Mouse (Mus musculus): ENCODE data around the gene Akap7.

Gene Akap7

DNA sequence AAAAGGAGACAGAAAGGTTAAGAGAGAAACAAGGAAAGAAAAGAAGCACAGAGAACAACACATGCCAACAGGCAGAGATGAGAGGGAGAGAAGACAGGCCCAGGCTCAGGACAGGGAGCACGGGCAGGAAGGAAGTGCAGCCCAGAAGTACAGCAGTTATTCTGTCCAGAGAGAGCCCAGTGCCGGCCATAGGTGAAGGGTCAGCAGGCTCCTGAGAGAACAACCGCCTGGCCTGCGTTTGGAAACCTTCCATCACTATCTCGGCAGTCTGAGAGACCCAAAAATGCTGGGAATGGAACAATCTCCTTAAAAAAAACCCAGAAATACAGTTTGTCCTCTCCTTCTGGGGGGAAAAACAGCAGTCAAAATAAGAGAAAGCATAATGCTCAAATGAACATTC is 50.2 kb downstream of the Akap7 start:
- no peak for DNase-seq (ENCODE audit: low spot score in 2 of 2)

- DNase-seq (ENCODE audit: low spot score in 2 of 2) = no peak
Observed at GRCm38 (mm10) chr10:25253474-25253873, 54.2 kb downstream of the Akap7 start.

GRCm38 (mm10) chr10:25253006-25253405 is 54.7 kb downstream of the Akap7 start:
- DNase-seq (ENCODE audit: low spot score in 2 of 2) = no peak

DNA sequence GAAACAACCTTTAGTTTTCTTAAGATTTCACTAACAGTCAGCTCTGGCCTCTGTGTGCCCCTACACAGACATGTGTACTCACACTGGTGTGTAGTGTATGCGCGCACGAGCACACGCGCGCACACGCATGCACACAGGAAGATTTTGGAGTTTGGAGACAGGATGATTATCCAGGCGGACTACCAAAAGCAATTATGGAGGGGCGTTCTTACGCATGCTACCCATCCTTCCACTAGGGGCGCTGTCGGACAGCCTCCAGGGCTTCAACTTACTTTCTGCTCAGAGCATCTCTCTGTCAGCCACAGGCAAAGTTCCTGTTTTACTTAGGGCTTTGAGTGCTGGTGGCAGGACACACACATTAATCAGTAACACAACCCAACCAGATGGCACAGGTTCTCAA is 57.6 kb downstream of the Akap7 start:
- peak; percentile 63 to 85 for DNase-seq (ENCODE audit: low spot score in 2 of 2)

- DNase-seq (ENCODE audit: low spot score in 2 of 2) = no peak
Observed at GRCm38 (mm10) chr10:25246173-25246572, 61.5 kb downstream of the Akap7 start.

DNA sequence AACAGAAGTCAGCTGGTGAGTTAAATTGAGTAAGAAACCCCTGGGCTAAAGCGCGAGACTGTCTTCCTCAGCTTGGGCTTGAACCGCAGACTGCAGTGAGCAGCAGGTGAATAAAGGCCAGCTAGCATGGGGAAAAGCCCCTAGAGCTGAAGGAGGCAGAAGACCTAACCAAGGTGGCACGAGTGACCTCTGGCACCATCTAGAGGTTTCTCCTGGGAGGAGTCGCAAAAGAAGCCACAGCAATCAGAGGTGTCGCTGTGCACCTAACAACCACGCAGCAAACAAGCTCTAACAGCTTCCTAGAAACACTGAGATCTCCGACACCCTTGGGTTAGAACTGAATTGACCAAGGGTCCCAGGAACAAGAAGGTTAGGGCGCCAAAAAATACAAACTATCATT is 68.5 kb downstream of the Akap7 start:
- peak; percentile 22 to 68 for DNase-seq (ENCODE audit: low spot score in 2 of 2)

DNA sequence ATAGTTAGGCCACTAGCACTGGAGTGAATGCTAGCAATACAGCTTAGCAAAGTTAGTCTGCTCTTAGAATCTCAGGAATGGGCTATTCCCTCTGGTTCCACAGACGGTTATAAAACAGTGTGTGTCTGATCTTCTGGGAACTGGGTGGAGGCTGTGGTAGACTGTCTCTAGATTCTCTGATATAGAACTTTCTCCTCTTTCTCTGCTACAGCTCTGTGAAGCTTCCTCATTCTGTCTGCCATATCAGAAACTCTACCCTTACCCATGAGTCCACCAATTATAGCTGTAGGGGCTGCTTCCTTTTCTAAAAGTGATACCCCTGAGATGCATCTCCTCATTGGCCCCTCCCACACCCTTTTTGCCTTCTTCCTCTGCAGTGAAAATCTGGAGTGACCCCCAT is 73.6 kb downstream of the Akap7 start:
- no peak for DNase-seq (ENCODE audit: low spot score in 2 of 2)

DNA sequence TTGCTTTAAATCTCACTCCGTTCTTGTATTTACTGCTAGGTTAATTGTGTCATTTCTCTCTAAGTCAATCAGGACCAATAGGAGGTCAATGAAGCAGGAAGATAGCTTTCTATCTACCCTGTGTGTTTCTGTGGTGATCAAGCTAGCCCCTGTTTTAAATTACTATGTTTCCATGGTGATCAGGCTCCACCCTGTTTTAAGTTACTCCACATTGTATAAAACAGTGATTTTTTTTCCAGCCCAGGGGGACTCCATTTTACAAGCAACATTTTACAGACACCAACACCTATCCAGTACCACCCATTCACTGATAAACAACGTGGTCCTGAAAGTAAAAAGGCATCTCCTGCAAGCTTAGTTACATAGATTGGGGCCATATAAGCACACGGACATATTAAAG is 75.0 kb downstream of the Akap7 start:
- no peak for DNase-seq (ENCODE audit: low spot score in 2 of 2)

- DNase-seq (ENCODE audit: low spot score in 2 of 2) = no peak
Observed at GRCm38 (mm10) chr10:25231358-25231757, 76.3 kb downstream of the Akap7 start.

DNA sequence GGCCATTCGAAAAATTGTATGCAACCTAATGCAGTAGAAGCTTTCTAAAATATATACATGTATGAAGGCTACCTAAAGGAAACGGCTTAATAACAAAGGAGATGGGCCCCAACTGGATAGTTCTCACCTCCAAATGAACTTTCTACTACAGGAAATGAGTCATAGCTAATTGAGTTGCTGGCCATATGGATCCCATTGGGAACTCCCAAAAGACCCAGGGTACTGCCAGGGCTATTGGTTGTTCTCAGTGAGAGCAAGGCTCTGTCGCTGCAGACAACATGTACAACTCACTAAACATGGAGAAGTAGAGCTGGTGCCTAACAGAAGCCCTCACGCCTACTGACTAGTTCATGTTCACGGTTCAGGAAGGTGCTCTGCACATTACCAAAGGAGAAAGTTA is 83.3 kb downstream of the Akap7 start:
- DNase-seq (ENCODE audit: low spot score in 2 of 2) = no peak

- DNase-seq (ENCODE audit: low spot score in 2 of 2) = no peak
Observed at GRCm38 (mm10) chr10:25220754-25221153, 86.9 kb downstream of the Akap7 start.

DNA sequence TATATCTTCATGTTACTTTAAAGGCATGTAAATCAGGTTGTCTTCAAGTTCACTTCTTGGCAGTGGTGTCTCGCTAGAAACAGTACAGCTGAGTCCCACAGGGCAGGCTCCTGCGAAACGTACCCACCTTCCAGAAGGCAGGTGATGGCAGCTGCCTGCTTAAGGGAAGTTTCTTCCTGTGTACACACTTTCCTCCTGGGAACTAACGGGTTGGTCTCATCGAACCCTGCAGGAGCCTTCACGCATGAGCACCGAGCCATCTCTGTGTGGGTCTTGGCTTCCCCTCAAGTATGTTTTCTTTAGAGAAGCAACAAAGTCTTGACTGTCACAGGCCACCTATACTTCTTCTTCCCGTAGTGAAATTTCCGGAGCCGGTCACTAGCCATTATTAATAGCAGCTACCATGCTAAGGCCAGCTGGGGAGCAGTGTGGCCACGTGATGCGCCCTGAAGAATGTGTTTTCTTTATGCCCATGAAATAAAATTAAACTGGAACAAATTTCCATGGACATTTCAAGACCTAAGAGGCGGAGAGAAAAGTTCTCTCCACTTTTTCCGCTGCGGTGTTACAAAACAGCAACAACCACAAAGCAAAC is 87.7 kb downstream of the Akap7 start:
- DNase-seq (ENCODE audit: low spot score in 2 of 2) = no peak

GRCm38 (mm10) chr10:25219220-25219628 is 88.4 kb downstream of the Akap7 start:
- DNase-seq (ENCODE audit: low spot score in 2 of 2) = peak; percentile 23 to 73

DNA sequence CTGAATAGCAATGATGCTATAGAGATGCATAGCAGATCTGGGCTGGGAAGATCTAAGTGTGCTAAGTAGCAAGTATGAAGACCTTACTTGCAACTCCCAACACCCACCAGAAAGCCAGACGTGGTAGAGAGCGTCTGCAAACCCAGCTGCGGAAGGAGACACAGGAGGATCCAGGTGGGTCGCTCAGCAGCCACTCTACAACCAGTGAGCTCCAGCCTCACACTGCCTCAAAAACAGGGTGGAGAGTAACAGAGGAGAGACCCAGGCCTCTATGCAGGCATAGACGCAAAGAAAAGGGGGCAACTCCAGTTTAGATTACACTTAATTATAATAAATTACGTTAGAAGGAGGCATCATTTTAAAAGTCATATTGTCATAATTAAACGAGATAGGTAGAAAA is 88.9 kb downstream of the Akap7 start:
- no peak for DNase-seq (ENCODE audit: low spot score in 2 of 2)

DNA sequence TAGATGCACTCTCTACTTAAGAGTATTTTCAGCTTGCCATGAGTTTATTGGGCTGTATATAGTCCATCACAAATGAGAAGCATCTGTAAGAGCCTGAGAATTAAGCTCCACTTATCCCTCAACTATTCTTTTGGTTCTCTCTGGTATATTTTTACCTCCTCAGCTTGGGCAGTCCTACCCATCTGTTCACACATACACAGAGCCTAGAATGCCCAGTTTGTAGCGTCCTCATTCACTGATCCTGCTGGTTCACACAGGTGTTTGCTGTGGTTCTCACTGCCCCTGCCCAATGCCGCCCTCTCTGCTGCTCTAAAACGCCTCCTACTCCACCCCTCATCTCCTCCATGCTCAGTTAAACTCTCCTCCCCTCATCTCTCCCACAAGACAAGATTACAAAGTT is 91.7 kb downstream of the Akap7 start:
- DNase-seq (ENCODE audit: low spot score in 2 of 2) = no peak

GRCm38 (mm10) chr10:25213716-25214115 is 94.0 kb downstream of the Akap7 start:
- DNase-seq (ENCODE audit: low spot score in 2 of 2) = no peak

GRCm38 (mm10) chr10:25208619-25209018 is 99.1 kb downstream of the Akap7 start:
- no peak for DNase-seq (ENCODE audit: low spot score in 2 of 2)

DNA sequence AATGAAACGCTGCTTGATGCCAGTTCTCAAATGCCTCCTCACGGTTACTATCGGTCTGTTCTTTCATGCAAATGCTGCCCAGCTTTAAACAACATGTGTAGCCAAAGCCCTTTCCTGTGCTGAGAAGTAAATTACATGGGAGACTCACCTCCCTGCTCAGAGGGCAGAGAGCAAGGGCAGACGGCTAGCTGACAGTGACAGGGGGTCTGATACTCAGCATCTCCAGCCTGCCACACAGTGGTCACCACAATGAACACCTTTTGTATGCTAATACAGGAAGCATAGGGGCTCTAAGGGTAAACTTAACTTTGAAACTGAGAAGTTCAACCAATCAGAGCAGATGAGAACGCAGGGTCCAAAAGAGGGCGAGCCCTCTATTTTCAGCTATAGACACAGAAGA is 99.8 kb downstream of the Akap7 start:
- no peak for DNase-seq (ENCODE audit: low spot score in 2 of 2)

DNA sequence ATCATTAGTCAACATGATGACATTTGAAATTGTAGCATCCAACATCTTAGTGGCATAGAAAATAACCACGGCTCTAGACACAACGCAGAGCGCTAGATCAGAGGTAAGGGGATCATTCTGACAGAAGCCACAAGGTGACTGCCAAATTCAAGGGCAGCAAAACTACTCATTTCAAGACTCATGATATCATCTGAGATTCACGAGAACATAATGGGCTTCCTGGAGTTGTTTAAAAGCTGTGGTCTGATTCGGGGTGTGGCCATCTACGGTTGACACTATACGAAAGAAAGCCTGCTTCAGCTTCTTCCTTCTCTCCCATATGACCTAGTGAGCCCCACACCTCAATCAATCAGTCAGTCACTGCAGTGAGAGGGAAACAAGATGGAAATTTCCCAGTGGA is 107.0 kb downstream of the Akap7 start:
- DNase-seq (ENCODE audit: low spot score in 2 of 2) = no peak

GRCm38 (mm10) chr10:25199510-25200353 is 107.9 kb downstream of the Akap7 start:
- DNase-seq (ENCODE audit: low spot score in 2 of 2) = no peak

DNA sequence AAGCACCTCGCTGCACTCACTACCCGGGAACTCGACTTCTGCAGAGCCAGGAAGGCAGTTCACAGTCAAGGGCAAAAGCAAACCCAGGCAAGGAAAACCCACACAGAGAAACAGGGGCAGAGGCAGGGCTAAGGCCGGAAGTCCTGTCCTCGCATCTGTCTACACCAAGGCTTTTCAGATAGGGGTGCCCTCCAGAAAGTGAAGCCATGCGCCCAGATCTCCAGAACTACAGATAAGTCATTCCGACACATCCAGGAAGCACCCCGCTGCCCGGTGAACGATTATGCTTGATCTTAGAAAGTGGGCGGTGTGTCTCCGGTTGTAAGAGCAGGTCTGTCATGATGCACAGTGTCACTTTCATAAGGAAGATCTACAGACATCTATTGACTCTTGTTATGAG is 109.1 kb downstream of the Akap7 start:
- DNase-seq (ENCODE audit: low spot score in 2 of 2) = no peak

DNA sequence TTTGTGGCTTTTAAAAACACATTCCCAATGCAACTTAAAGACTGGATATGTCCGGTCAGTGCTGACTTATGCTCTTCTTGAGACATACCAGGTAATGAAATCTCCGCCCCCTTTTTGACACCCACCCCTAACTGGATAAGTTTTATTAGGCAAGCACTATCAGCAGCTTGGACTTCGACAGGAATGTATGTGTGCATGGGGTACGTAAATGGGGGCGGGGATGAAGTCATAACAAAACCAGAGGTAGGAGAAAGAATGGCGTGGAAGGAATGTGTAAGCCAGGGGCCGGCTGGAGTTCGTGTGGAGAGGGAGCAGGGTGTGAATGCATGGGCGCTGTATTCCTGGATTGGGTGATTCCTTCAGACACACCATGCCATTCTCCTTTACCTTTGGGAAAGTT is 109.6 kb downstream of the Akap7 start:
- DNase-seq (ENCODE audit: low spot score in 2 of 2) = no peak

Measured in spleen, postnatal 4 days (tissue).